8 mouse cellular contexts compared by ENCODE assay signal in the genomic region with DNA sequence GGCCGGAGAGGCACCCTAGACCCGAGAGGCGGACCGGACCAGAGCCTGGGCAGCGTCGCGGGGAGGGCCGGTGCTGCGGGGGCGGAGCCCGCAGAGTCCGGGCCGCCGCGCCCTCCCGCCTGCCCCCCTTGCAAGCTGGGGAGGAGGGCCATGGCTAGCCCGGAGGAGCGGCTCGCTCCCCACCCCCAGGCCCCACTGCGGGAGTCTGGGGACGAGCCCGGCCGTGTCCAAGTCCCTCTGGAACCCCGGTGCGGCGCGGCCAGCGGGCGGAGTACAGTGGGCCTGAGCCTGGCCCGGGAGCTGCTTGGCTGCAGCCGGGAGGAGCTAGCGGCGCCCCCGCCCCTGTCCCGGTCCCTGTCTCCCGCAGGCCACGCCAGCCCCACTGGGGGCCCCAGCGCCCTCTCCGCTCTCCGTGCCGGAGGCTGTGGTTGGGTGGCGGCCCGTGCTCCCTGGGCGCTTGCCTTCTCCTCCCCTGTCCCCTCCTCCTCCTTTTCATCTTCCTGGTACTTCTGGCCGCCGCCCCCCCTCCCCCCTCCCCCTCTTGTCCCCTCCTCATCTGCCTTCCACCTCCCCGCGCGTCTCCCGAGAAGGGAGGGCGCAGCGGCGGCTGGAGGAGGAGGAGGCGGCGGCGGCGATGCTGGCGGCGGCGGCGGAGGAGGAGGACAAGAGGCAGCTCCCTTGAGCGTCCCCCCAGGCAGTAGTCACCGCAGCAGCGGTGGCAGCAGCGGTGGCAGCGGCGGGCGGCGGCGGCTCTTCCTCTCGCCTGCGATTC.
DNase-seq lines count a peak whose midpoint lies in the region; ATAC-seq and TF ChIP-seq lines count a peak whose summit lies in the region.

No protein-coding gene starts in this region.

- H3K9me3 ChIP-seq in ES-E14 (ENCODE audit: control insufficient read depth, insufficient read depth, low read depth, low read length), result no peaks in the 10 kb centered on the region
- H3K9me3 ChIP-seq in forebrain, embryonic 16.5 days (ENCODE audit: control insufficient read depth, low read length), result no peaks in the 10 kb centered on the region
- no peaks in the 10 kb centered on the region for H3K9me3 ChIP-seq in lung, embryonic 15.5 days

- in situ Hi-C loops in ES-E14 (cut with MboI; ENCODE audit: low sequenced_read_pairs in 2 of 2, unreplicated experiment in 2 of 2), result no loop called here

- WGBS in forebrain, embryonic 16.5 days, result 0% methylated on average over 47 of the region's 72 CpGs
- WGBS in lung, embryonic 15.5 days, result 0% methylated on average over 42 of the region's 72 CpGs

- peak overlapping the region; percentile 63 to 71 for H3K4me3 ChIP-seq in ES-E14 (ENCODE audit: insufficient read depth in 1 of 2, low read depth in 1 of 2, low read length in 2 of 2, poor library complexity in 1 of 2, severe bottlenecking in 1 of 2)
- peak overlapping the region; percentile 67 for H3K4me3 ChIP-seq in forebrain, embryonic 16.5 days (replicated peaks; ENCODE audit: low read length)
- H3K4me3 ChIP-seq in lung, embryonic 15.5 days, result peak overlapping the region; percentile 52

- DNase-seq in ES-E14 (ENCODE audit: low read depth, low spot score), result peak; percentile 34
- peak; percentile 69 for DNase-seq in heart, postnatal 4 days
- peak; percentile 74 to 79 for DNase-seq in layer of hippocampus, postnatal 10 days (ENCODE audit: low spot score in 2 of 2)
- DNase-seq in ovary, postnatal 36 days (ENCODE audit: low spot score), result peak; percentile 76

- ATAC-seq in cerebellum, adult (ENCODE audit: insufficient number of reproducible peaks, low FRiP score, low TSS enrichment), result peak; percentile 47; the same call in 1 of the 2 replicates
- ATAC-seq in forebrain, embryonic 16.5 days, result peak; percentile 80
- ATAC-seq in lung, embryonic 15.5 days (ENCODE audit: borderline replicate concordance, extremely low read depth, low FRiP score, low TSS enrichment), result peak; percentile 87
- ATAC-seq in inflammation-experienced regulatory T-cells, adult 6 months, result no peak

- peak overlapping the region; percentile 45 for H3K9ac ChIP-seq in ES-E14 (ENCODE audit: insufficient read depth, low read depth, low read length, poor library complexity, severe bottlenecking)
- peak overlapping the region; percentile 76 for H3K9ac ChIP-seq in forebrain, embryonic 16.5 days (replicated peaks; ENCODE audit: low read depth, low read length)
- H3K9ac ChIP-seq in lung, embryonic 15.5 days, result peak overlapping the region; percentile 54

- no peak overlapping the region for H3K27ac ChIP-seq in ES-E14 (ENCODE audit: insufficient read depth, low read depth, low read length, poor library complexity, severe bottlenecking)
- peak overlapping the region; percentile 88 for H3K27ac ChIP-seq in forebrain, embryonic 16.5 days (ENCODE audit: low read length)
- H3K27ac ChIP-seq in lung, embryonic 15.5 days, result peak overlapping the region; percentile 83

- peaks cover 26% of the 10 kb centered on the region for H3K27me3 ChIP-seq in forebrain, embryonic 16.5 days (replicated peaks; ENCODE audit: control insufficient read depth, insufficient read depth, low read length)
- peaks cover 75% of the 10 kb centered on the region for H3K27me3 ChIP-seq in lung, embryonic 15.5 days

- H3K36me3 ChIP-seq in ES-E14 (ENCODE audit: control insufficient read depth, insufficient read depth, low read length, poor library complexity, severe bottlenecking), result no peaks in the 10 kb centered on the region
- no peaks in the 10 kb centered on the region for H3K36me3 ChIP-seq in forebrain, embryonic 16.5 days (ENCODE audit: control insufficient read depth, insufficient read depth)
- no peaks in the 10 kb centered on the region for H3K36me3 ChIP-seq in lung, embryonic 15.5 days

- peaks cover 0 to 3% of the 10 kb centered on the region in 2 experiments; a peak in 1 of 4 replicates for H3K4me1 ChIP-seq in ES-E14 (ENCODE audit: control insufficient read depth in 2 of 2, insufficient read depth in 2 of 2, low read length in 2 of 2, poor library complexity in 1 of 2)
- H3K4me1 ChIP-seq in forebrain, embryonic 16.5 days (replicated peaks; ENCODE audit: control insufficient read depth, insufficient read depth, low read length), result peaks cover 37% of the 10 kb centered on the region
- peaks cover 28% of the 10 kb centered on the region for H3K4me1 ChIP-seq in lung, embryonic 15.5 days

- H3K4me2 ChIP-seq in forebrain, embryonic 16.5 days (ENCODE audit: low read length), result peak overlapping the region; percentile 89
- peak overlapping the region; percentile 89 for H3K4me2 ChIP-seq in lung, embryonic 15.5 days

TF ChIP-seq in ES-E14, 5 proteins besides CTCF, POLR2A, EP300 and RAD21:
- TF ChIP-seq CHD2 (IDR thresholded peaks at IDR 0.05; ENCODE audit: low read depth, low read length), result no peak
- no peak for TF ChIP-seq HCFC1 (IDR thresholded peaks at IDR 0.05; ENCODE audit: borderline replicate concordance, insufficient read depth, low read length)
- TF ChIP-seq MAFK (IDR thresholded peaks at IDR 0.05; ENCODE audit: insufficient read depth, low read depth, low read length), result no peak
- TF ChIP-seq ZNF384 (IDR thresholded peaks at IDR 0.05; ENCODE audit: low read depth, low read length), result no peak
- TF ChIP-seq ZC3H11A (IDR thresholded peaks at IDR 0.05; ENCODE audit: borderline replicate concordance, low read depth, low read length), result no peak
